ENCODE assay signal across 7 mouse cellular contexts in the genomic region with DNA sequence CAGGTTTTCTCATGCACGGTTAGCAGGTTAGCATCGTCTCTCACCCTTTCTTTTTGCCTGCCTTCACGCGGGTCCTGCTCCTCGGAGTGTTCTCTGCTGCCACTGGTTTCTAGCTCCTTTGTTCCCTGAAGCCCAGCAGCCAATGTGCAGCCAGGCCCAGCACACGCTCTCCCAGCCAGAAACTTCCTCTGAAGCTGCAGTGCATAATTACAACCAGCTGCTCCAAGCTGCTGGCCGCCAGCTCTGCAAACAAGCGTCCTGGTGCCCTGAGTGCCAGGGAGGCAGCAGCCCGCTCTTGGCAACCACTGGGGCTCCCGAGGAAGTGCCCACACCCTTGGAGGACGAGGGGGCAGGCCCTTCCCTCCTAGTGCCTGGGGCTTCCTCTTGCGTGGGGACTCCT.
DNase-seq lines count a peak whose midpoint lies in the region; ATAC-seq and TF ChIP-seq lines count a peak whose summit lies in the region.

No protein-coding gene starts in this region.

- 2% methylated on average over 12 of the region's 12 CpGs for WGBS in embryonic facial prominence, embryonic 14.5 days
- WGBS in kidney, adult 2 months: 4% methylated on average over 12 of the region's 12 CpGs
- 0% methylated on average over 12 of the region's 12 CpGs for WGBS in limb, embryonic 12.5 days
- 1% methylated on average over 12 of the region's 12 CpGs for WGBS in midbrain, embryonic 14.5 days
- 2% methylated on average over 12 of the region's 12 CpGs for WGBS in stomach, postnatal 0 days

- peak overlapping the region; percentile 91 for H3K27ac ChIP-seq in embryonic facial prominence, embryonic 14.5 days (replicated peaks; ENCODE audit: low read depth, low read length)
- 0 out of 2 replicates have a peak overlapping the region, but pooled peaks have one; percentile 67 for H3K27ac ChIP-seq in kidney, adult 2 months (ENCODE audit: insufficient read depth, low read depth, low read length)
- H3K27ac ChIP-seq in limb, embryonic 12.5 days: peak overlapping the region; percentile 96
- H3K27ac ChIP-seq in midbrain, embryonic 14.5 days (replicated peaks; ENCODE audit: low read depth, low read length): peak overlapping the region; percentile 89
- peak overlapping the region; percentile 90 for H3K27ac ChIP-seq in stomach, postnatal 0 days (replicated peaks)

- TF ChIP-seq POLR2A in kidney, adult 2 months (IDR thresholded peaks at IDR 0.05; ENCODE audit: low read depth, low read length): no peak

- TF ChIP-seq CTCF in kidney, adult 2 months (conservative IDR thresholded peaks at IDR 0.05; ENCODE audit: insufficient read depth, insufficient read length, low read depth, low read length): no peak
- 0 out of 2 replicates have a peak, but pooled peaks have one; percentile 3 for TF ChIP-seq CTCF in stomach, postnatal 0 days (IDR thresholded peaks at IDR 0.05; ENCODE audit: low read depth)

- no peak for TF ChIP-seq EP300 in stomach, postnatal 0 days (optimal IDR thresholded peaks at IDR 0.05)

- peak overlapping the region; percentile 51 for H3K4me2 ChIP-seq in embryonic facial prominence, embryonic 14.5 days (ENCODE audit: low read depth, low read length)
- peak overlapping the region; percentile 45 for H3K4me2 ChIP-seq in limb, embryonic 12.5 days
- peak overlapping the region; percentile 44 for H3K4me2 ChIP-seq in midbrain, embryonic 14.5 days (ENCODE audit: low read length)
- peak overlapping the region; percentile 43 for H3K4me2 ChIP-seq in stomach, postnatal 0 days (replicated peaks; ENCODE audit: low read depth)

- H3K4me3 ChIP-seq in embryonic facial prominence, embryonic 14.5 days (ENCODE audit: low read depth, low read length): peak overlapping the region; percentile 24
- H3K4me3 ChIP-seq in kidney, adult 2 months (ENCODE audit: insufficient read depth, low read depth, low read length): no peak overlapping the region
- peak overlapping the region; percentile 20 for H3K4me3 ChIP-seq in limb, embryonic 12.5 days (replicated peaks)
- H3K4me3 ChIP-seq in midbrain, embryonic 14.5 days (replicated peaks; ENCODE audit: low read depth, low read length): peak overlapping the region; percentile 4
- H3K4me3 ChIP-seq in stomach, postnatal 0 days (ENCODE audit: low read depth, low read length): no peak overlapping the region

- DNase-seq in brain, embryonic 18.5 days (ENCODE audit: low read depth, low spot score): peak; percentile 77
- peak; percentile 97 for DNase-seq in embryonic facial prominence, embryonic 14.5 days (ENCODE audit: low spot score)
- peak; percentile 65 to 77 for DNase-seq in heart, adult 9 months (ENCODE audit: low spot score in 2 of 2)
- DNase-seq in kidney, adult 2 months: peak; percentile 57
- peak; percentile 87 for DNase-seq in midbrain, embryonic 14.5 days
- DNase-seq in stomach, postnatal 0 days (ENCODE audit: low spot score): peak; percentile 74

- no peaks in the 10 kb centered on the region for H3K9me3 ChIP-seq in embryonic facial prominence, embryonic 14.5 days (ENCODE audit: control insufficient read depth, low read length)
- no peaks in the 10 kb centered on the region for H3K9me3 ChIP-seq in limb, embryonic 12.5 days
- no peaks in the 10 kb centered on the region for H3K9me3 ChIP-seq in midbrain, embryonic 14.5 days (ENCODE audit: control insufficient read depth, low read length)
- no peaks in the 10 kb centered on the region for H3K9me3 ChIP-seq in stomach, postnatal 0 days (ENCODE audit: control insufficient read depth, low read length)

- H3K4me1 ChIP-seq in embryonic facial prominence, embryonic 14.5 days (ENCODE audit: control insufficient read depth, insufficient read depth, low read length): peaks cover 29% of the 10 kb centered on the region
- H3K4me1 ChIP-seq in kidney, adult 2 months (ENCODE audit: control insufficient read depth, insufficient read depth, low read length): no peaks in the 10 kb centered on the region
- peaks cover 36% of the 10 kb centered on the region for H3K4me1 ChIP-seq in limb, embryonic 12.5 days (replicated peaks)
- peaks cover 27% of the 10 kb centered on the region for H3K4me1 ChIP-seq in midbrain, embryonic 14.5 days (ENCODE audit: control insufficient read depth, insufficient read depth, low read length)
- H3K4me1 ChIP-seq in stomach, postnatal 0 days (replicated peaks; ENCODE audit: control insufficient read depth, insufficient read depth): peaks cover 10% of the 10 kb centered on the region; the same call in 1 of the 2 replicates

- peak; percentile 91 for ATAC-seq in embryonic facial prominence, embryonic 14.5 days (ENCODE audit: low read depth)
- ATAC-seq in limb, embryonic 12.5 days (ENCODE audit: insufficient number of reproducible peaks, insufficient read depth, low FRiP score, low TSS enrichment, low read depth): peak; percentile 83
- peak; percentile 87 for ATAC-seq in midbrain, embryonic 14.5 days (ENCODE audit: low FRiP score, low TSS enrichment)
- ATAC-seq in stomach, postnatal 0 days (ENCODE audit: low FRiP score, low TSS enrichment): peak; percentile 81

- H3K36me3 ChIP-seq in embryonic facial prominence, embryonic 14.5 days (ENCODE audit: control insufficient read depth, insufficient read depth, low read length): no peaks in the 10 kb centered on the region
- no peaks in the 10 kb centered on the region for H3K36me3 ChIP-seq in kidney, adult 2 months (ENCODE audit: control insufficient read depth, insufficient read depth, low read length)
- H3K36me3 ChIP-seq in limb, embryonic 12.5 days: no peaks in the 10 kb centered on the region
- H3K36me3 ChIP-seq in midbrain, embryonic 14.5 days (ENCODE audit: control insufficient read depth, insufficient read depth, low read length): no peaks in the 10 kb centered on the region
- no peaks in the 10 kb centered on the region for H3K36me3 ChIP-seq in stomach, postnatal 0 days (ENCODE audit: control insufficient read depth, insufficient read depth, low read length)

- H3K27me3 ChIP-seq in embryonic facial prominence, embryonic 14.5 days (replicated peaks; ENCODE audit: control insufficient read depth, insufficient read depth, low read length): no peaks in the 10 kb centered on the region
- H3K27me3 ChIP-seq in kidney, adult 2 months (replicated peaks; ENCODE audit: control insufficient read depth, insufficient read depth, low read length): no peaks in the 10 kb centered on the region
- no peaks in the 10 kb centered on the region for H3K27me3 ChIP-seq in limb, embryonic 12.5 days
- H3K27me3 ChIP-seq in midbrain, embryonic 14.5 days (ENCODE audit: control insufficient read depth, insufficient read depth, low read length): no peaks in the 10 kb centered on the region
- H3K27me3 ChIP-seq in stomach, postnatal 0 days (ENCODE audit: control insufficient read depth, insufficient read depth, low read length): no peaks in the 10 kb centered on the region

- H3K9ac ChIP-seq in embryonic facial prominence, embryonic 14.5 days (ENCODE audit: low read depth, low read length): peak overlapping the region; percentile 57
- H3K9ac ChIP-seq in limb, embryonic 12.5 days (replicated peaks): peak overlapping the region; percentile 40; the same call in 1 of the 2 replicates
- H3K9ac ChIP-seq in midbrain, embryonic 14.5 days (replicated peaks; ENCODE audit: low read length): peak overlapping the region; percentile 39
- peak overlapping the region; percentile 31 for H3K9ac ChIP-seq in stomach, postnatal 0 days (ENCODE audit: low read length)

Comparison
In these comparisons a context has a peak if more than half of its experiments do, and no peak if none do; other contexts are left out.
1. H3K4me3 ChIP-seq: peak in embryonic facial prominence, embryonic 14.5 days (single experiment), limb, embryonic 12.5 days (single experiment) and midbrain, embryonic 14.5 days (single experiment); none in kidney, adult 2 months (single experiment) and stomach, postnatal 0 days (single experiment).
2. Peak in every context shown above with its lines, with median percentiles within 50 percentile points of each other: DNase-seq, ATAC-seq, H3K27ac ChIP-seq, H3K4me2 ChIP-seq and H3K9ac ChIP-seq.